Mouse (Mus musculus): Measurements from ENCODE around the gene Rnf145.
A peak's percentile ranks its signal among the peaks of the same experiment; 100 is the strongest.

Rnf145 gene

DNA sequence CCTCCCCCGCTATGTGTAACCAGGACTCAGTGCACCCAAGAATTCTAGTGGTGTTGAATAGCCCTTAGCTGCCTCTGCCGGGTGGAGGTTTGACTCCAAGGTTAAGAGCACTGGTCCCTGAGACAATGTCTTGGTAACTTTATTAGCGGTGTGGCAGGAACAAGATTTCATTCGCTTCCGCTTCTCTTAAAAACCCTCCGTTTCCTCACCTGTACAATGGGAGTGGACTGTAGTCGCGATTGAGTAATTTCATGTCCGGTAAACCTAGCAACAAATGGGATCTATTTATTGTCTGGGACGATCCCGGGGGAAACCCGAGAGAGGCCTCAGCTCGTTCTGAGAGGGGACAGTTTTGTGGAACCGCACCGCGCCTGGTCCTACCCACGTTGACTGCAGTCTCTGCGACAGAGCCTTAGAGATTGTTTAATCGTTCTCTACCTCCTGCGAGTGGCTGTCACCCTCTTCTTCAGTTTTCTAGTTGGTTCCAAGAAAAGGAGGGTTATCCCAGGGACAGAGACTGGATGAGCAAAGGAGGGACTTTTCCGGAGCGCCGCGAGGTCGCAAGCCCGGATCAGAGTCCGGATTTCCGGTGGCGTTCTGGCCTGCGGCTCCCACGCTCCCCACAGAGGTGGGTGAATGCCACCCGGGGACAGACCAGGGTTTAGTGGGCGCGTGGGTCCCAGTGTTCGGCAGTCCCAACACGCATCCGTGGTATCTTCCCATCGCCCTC, 94.1 kb downstream of the Rnf145 start:
- peak; percentile 40 to 76 for DNase-seq (ENCODE audit: inconsistent age in 2 of 2, low spot score in 1 of 2)

DNA sequence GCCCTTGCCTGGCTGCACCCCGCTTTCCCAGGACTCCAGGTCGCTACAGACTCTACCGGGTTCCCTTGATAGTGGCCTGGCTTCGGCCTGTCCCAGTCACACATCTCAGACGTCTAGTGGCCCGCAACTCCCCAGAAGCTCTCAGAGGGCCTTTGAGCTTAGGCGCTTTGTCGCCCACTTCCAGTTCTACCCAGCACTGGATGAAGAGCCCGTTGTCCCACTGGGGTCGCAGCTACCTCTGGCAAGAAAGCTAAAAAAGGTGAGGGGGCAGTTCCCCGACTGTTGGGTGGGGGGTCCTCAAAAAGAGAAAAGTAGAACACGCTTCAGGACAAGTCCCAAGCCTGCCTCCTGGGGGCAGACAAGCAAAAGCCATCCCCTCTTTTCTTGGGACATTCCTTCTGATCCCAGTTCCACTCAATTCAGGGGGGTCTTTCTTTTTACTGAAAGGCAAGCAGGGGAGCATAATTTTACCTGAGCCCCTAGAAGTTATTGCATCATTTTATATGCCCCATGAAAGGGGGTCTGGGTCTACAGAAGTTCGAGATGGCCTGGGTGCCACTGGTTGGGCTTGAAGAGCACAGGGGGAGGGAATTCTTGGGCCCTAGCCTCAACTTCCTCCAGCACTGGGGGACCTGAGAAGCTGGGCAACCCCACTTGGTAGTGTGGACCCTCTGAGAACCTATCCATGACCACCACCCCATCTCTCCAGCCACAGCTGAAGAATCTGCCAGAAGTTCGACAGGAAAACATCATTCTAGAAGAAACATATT, 94.8 kb downstream of the Rnf145 start:
- no peak for DNase-seq (ENCODE audit: inconsistent age in 2 of 2, low spot score in 1 of 2)

All from adrenal gland, adult (tissue).